Mouse (Mus musculus) cerebellum, adult 2 months (tissue): ENCODE data around the gene Slc19a2. TPM values are rescaled to one million over a fixed set of nuclear protein-coding genes. Genes with fewer than 3 reads are reported as not detected.

Experiments
- DNase-seq, 2 experiments: peaks; one replicate each; pipeline ENCODE4 v3.0.0; 2021
- H3K27ac ChIP-seq: fragments of 200-500 bp; 2 replicates; pipeline ENCODE4 v1.5.1; 2012; ENCODE audit warnings: low read length, control low read depth, inconsistent platforms; ENCODE audit not compliant: insufficient read depth
- H3K27me3 ChIP-seq: fragments of 200-500 bp; 2 replicates; pipeline ENCODE4 v1.6.1; 2012; ENCODE audit warnings: inconsistent platforms, mild to moderate bottlenecking, low read length, moderate library complexity; ENCODE audit not compliant: control insufficient read depth, insufficient read depth
- H3K4me1 ChIP-seq: fragments of 200-500 bp; 2 replicates; pipeline ENCODE4 v1.6.1; 2011; ENCODE audit warnings: low read length; ENCODE audit not compliant: control insufficient read depth, insufficient read depth
- H3K4me3 ChIP-seq: fragments of 200-500 bp; replicated peaks from 2 replicates; pipeline ENCODE3; 2011; ENCODE audit warnings: mild to moderate bottlenecking, low read depth, low read length, control low read depth; ENCODE audit not compliant: insufficient read depth
- CTCF ChIP-seq: fragments of 200-500 bp; IDR thresholded peaks from 2 replicates; pipeline ENCODE4 v1.5.1; 2011; ENCODE audit warnings: low read depth, mild to moderate bottlenecking, control low read depth, low read length, moderate library complexity, borderline replicate concordance; ENCODE audit not compliant: insufficient read depth
- POLR2A ChIP-seq: fragments of 200-500 bp; IDR thresholded peaks from 2 replicates; pipeline ENCODE4 v1.6.1; 2011; ENCODE audit warnings: low read length, control low read depth, borderline replicate concordance; ENCODE audit not compliant: insufficient read depth
- WGBS: fragments of 180-500 bp; shearing (Covaris S2); methylation state at CpG from one replicate; pipeline ENCODE4 v1.1.7; 2018; 5-methylcytosine and 5-hydroxymethylcytosine counted together
- polyA plus RNA-seq: library from polyadenylated mRNA; depleted of rRNA; stranded (reverse); fragments of >200 nt; gene quantifications from 2 replicates; pipeline ENCODE4 v1.2.3, GENCODE M21; 2012

Slc19a2 gene
- polyA plus RNA-seq, 1 experiment = 19.2 TPM

GRCm38 (mm10) chr1:164242809-164243208, 6.0 kb upstream of the Slc19a2 start:
- TF ChIP-seq CTCF (no peak), POLR2A (no peak)
- Histone ChIP-seq H3K27ac (no peak overlapping the region), H3K27me3 (no peaks in the 10 kb centered on the region), H3K4me1 (no peaks in the 10 kb centered on the region), H3K4me3 (no peak overlapping the region)
- WGBS = 83% methylated on average over 8 of the region's 8 CpGs
- no peak for DNase-seq

GRCm38 (mm10) chr1:164247442-164247841, 1.4 kb upstream of the Slc19a2 start:
- WGBS = 51% methylated on average over 8 of the region's 8 CpGs
- Histone ChIP-seq H3K4me3 (no peak overlapping the region), H3K27me3 (no peaks in the 10 kb centered on the region), H3K4me1 (peaks cover 4% of the 10 kb centered on the region; the same call in 1 of the 2 replicates), H3K27ac (no peak overlapping the region)
- no peak for TF ChIP-seq CTCF
- DNase-seq = no peak

DNA sequence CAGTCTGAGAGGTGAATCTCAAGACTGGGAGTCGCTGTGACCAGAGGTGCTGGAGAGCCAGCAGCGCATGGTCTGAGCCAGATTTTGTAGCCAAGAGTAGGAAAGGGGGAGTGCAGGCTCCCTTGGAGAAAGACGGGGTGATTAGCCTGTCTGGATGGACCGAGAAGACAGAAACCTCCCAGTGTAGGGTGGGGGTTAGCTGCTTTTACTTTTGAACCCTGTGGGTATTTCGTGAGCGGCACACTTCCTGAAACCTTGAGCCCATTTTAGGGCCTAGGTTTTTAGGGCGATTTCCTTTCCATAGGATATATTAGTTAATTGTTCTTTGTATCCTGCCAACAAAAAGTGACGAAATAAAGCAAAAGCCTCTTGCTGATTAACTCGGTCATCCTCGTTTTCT, 875 bp upstream of the Slc19a2 start:
- DNase-seq = peak; percentile 21 to 22
- H3K4me3 ChIP-seq = peak overlapping the region; percentile 96
- no peak overlapping the region; the same call in 1 of the 2 replicates for H3K27ac ChIP-seq
- H3K27me3 ChIP-seq = no peaks in the 10 kb centered on the region
- 18% methylated on average over 10 of the region's 10 CpGs for whole genome bisulfite sequencing
- TF ChIP-seq POLR2A = no peak
- no peak for TF ChIP-seq CTCF
- H3K4me1 ChIP-seq = peaks cover 4% of the 10 kb centered on the region; the same call in 1 of the 2 replicates

- DNase-seq = no peak
- peaks cover 4% of the 10 kb centered on the region; the same call in 1 of the 2 replicates for H3K4me1 ChIP-seq
- peak overlapping the region; percentile 78 for H3K4me3 ChIP-seq
- TF ChIP-seq CTCF = no peak
- TF ChIP-seq POLR2A = no peak
- WGBS = under 1% methylated on average over 33 of the region's 33 CpGs
- H3K27ac ChIP-seq = peak overlapping the region; percentile 32; the same call in 1 of the 2 replicates
- no peaks in the 10 kb centered on the region for H3K27me3 ChIP-seq
Measured at GRCm38 (mm10) chr1:164249332-164249711, 476 bp downstream of the Slc19a2 start.

GRCm38 (mm10) chr1:164250391-164251150, 1.7 kb downstream of the Slc19a2 start:
- peak in 1 of 2 experiments; percentile 11 for DNase-seq
- Histone ChIP-seq H3K4me1 (peaks cover 4% of the 10 kb centered on the region; the same call in 1 of the 2 replicates), H3K27ac (no peak overlapping the region), H3K27me3 (no peaks in the 10 kb centered on the region), H3K4me3 (peak overlapping the region; percentile 78)
- TF ChIP-seq POLR2A (no peak), CTCF (no peak)
- WGBS = 44% methylated on average over 8 of the region's 8 CpGs

GRCm38 (mm10) chr1:164251438-164251837, 2.6 kb downstream of the Slc19a2 start:
- Histone ChIP-seq H3K27ac (no peak overlapping the region), H3K27me3 (no peaks in the 10 kb centered on the region), H3K4me3 (no peak overlapping the region), H3K4me1 (peaks cover 4% of the 10 kb centered on the region; the same call in 1 of the 2 replicates)
- 88% methylated on average over 1 of the region's 1 CpGs for WGBS
- DNase-seq = no peak
- TF ChIP-seq CTCF (no peak), POLR2A (no peak)

- DNase-seq = no peak
- Histone ChIP-seq H3K27ac (no peak overlapping the region), H3K4me3 (no peak overlapping the region), H3K27me3 (no peaks in the 10 kb centered on the region), H3K4me1 (peaks cover 4% of the 10 kb centered on the region; the same call in 1 of the 2 replicates)
- 90% methylated on average over 5 of the region's 5 CpGs for WGBS
- TF ChIP-seq POLR2A (no peak), CTCF (no peak)
Measured at GRCm38 (mm10) chr1:164252551-164252950, 3.7 kb downstream of the Slc19a2 start.

DNA sequence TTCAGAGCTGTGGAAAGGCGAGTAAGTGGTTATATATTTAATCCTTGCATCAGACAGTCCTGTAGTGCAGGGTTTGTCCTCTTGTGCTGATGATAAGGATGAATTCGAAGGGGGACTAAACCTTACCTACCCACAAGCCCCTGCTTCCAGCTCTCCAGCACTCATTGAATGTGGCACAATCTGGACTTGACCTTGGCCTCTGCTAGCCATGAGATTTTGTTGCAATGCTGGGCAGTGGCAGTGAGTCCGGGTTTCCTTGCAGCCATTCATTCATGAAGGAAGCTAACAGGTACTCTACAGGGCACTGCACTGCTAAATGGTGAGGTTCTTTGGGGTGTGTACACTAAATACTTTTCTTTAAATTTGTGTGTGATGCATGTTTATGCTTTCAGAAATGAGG, 6.0 kb downstream of the Slc19a2 start:
- WGBS = 83% methylated on average over 3 of the region's 3 CpGs
- no peaks in the 10 kb centered on the region for H3K27me3 ChIP-seq
- H3K4me3 ChIP-seq = no peak overlapping the region
- TF ChIP-seq POLR2A (no peak), CTCF (no peak)
- H3K27ac ChIP-seq = no peak overlapping the region
- no peak for DNase-seq
- H3K4me1 ChIP-seq = peaks cover 4% of the 10 kb centered on the region; the same call in 1 of the 2 replicates
